Mouse (Mus musculus): ENCODE measurements around the gene Polr2l.

The Polr2l gene

GRCm38 (mm10) chr7:141484186-141485120, 9.5 kb upstream of the Polr2l start:
- no peak for DNase-seq

GRCm38 (mm10) chr7:141483114-141483653, 8.3 kb upstream of the Polr2l start:
- DNase-seq, result no peak

- no peak for DNase-seq
Observed at GRCm38 (mm10) chr7:141482531-141483024, 7.6 kb upstream of the Polr2l start.

- DNase-seq, result no peak
Observed at GRCm38 (mm10) chr7:141481498-141482401, 6.8 kb upstream of the Polr2l start.

- DNase-seq, result peak; percentile 48 to 60
Observed at GRCm38 (mm10) chr7:141480842-141481497, 6.0 kb upstream of the Polr2l start.

- DNase-seq, result no peak
Observed at GRCm38 (mm10) chr7:141478270-141478748, 3.4 kb upstream of the Polr2l start.

GRCm38 (mm10) chr7:141477578-141478269, 2.8 kb upstream of the Polr2l start:
- DNase-seq, result no peak

- DNase-seq, result no peak
Observed at GRCm38 (mm10) chr7:141476981-141477370, 2.0 kb upstream of the Polr2l start.

GRCm38 (mm10) chr7:141476226-141476980, 1.5 kb upstream of the Polr2l start:
- peak in 1 of 2 experiments; percentile 37 for DNase-seq

- no peak for DNase-seq
Observed at GRCm38 (mm10) chr7:141475805-141476158, 850 bp upstream of the Polr2l start.

- DNase-seq, result no peak
Observed at GRCm38 (mm10) chr7:141474160-141474559, 772 bp downstream of the Polr2l start.

GRCm38 (mm10) chr7:141472763-141473162, 2.2 kb downstream of the Polr2l start:
- DNase-seq, result no peak

- no peak for DNase-seq
Observed at GRCm38 (mm10) chr7:141472226-141472625, 2.7 kb downstream of the Polr2l start.

- no peak for DNase-seq
Observed at GRCm38 (mm10) chr7:141471236-141471635, 3.7 kb downstream of the Polr2l start.

- DNase-seq, result no peak
Observed at GRCm38 (mm10) chr7:141470637-141470944, 4.3 kb downstream of the Polr2l start.

GRCm38 (mm10) chr7:141469901-141470636, 4.9 kb downstream of the Polr2l start:
- DNase-seq, result no peak

- no peak for DNase-seq
Observed at GRCm38 (mm10) chr7:141469352-141469751, 5.6 kb downstream of the Polr2l start.

GRCm38 (mm10) chr7:141468522-141469211, 6.3 kb downstream of the Polr2l start:
- DNase-seq, result peak; percentile 33 to 50

- DNase-seq, result no peak
Observed at GRCm38 (mm10) chr7:141468164-141468521, 6.8 kb downstream of the Polr2l start.

Measured in thymus, adult 18-20 months (tissue).